Mouse (Mus musculus) heart, adult 8-10 months (tissue): ENCODE measurements around the gene Enpp7. TPM values are rescaled to one million over a fixed set of nuclear protein-coding genes. Genes with fewer than 3 reads are reported as not detected.

Experiments used
- DNase-seq: peaks from one replicate; pipeline ENCODE4 v3.0.0; 2022; ENCODE audit warnings: low spot score
- total RNA-seq, 4 experiments: library from RNA; stranded (reverse); gene quantifications; 2 replicates each; pipeline ENCODE4 v1.2.4; 2022

The Enpp7 gene
- total RNA-seq, 4 experiments from 2014 or later: not detected

- DNase-seq: peak; percentile 50
Measured at GRCm38 (mm10) chr11:118998540-118999265, 10.7 kb downstream of the Enpp7 start.

- no peak for DNase-seq
Measured at GRCm38 (mm10) chr11:118999361-118999804, 11.4 kb downstream of the Enpp7 start.

DNA sequence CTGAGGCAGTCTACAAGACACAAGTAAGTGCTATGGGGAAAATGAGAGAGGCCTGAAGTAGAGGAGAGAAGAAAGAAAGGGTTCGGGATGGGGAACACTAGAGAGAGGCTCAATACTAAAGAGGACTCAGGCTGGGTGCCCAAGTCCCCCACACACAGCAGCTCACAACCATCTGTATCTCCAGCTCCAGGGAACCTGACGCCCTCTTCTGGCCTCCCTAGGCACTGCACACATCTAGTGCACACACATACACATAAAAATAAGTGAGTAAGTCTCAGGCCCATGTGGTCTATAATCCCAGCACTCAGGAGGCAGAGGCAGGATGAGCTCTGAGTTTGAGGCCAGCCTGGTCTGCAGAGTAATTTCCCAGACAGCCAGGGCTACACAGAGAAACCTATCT lies 12.9 kb downstream of the Enpp7 start:
- DNase-seq: no peak

DNA sequence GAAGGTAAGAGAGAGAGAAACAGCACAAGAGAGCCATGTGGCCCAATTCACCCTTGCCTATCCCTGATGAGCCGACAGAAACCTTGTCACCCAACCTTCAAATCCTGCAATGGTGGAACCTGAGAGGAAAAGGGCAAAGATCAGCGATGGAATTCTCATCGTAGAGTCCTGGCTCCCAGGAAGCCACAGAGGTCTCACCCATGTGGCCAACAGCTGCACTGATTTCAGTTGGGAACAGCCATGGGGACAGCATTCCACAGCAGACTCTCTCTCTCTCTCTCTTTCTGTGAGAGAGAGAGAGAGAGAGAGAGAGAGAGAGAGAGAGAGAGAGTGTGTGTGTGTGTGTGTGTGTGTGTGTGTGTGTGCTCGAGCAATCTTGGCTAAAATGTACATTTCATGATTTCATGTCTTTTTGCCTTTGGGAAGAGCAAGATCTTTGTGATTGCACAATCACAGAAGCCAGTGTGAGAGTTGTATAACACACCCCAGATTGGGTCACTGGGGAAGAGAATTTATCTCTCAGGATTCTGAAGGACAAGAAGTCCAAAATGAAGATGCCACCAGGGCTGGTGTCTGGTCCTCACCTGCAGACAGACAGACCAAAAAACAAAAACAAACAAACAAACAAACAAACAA lies 13.6 kb downstream of the Enpp7 start:
- DNase-seq: no peak

GRCm38 (mm10) chr11:119005547-119006275 lies 17.7 kb downstream of the Enpp7 start:
- DNase-seq: no peak

DNA sequence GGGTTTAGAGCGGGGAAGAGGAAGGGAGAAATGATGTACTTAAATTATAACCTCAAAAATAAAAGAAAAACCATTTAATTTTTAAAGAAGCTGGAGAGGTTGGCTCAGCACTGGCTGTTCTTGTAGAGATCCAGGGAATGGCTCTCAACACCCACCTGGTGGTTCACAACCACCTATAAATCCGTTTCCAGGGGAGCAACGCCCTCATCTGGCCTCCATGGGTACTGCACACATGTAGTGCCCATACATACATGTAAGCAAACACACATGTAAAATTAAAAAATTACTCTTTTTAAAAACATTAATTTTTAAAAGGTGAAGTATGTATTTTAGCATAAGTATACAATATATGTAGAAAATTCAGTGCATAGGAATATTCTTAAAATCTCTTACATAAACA lies 18.5 kb downstream of the Enpp7 start:
- no peak for DNase-seq

DNA sequence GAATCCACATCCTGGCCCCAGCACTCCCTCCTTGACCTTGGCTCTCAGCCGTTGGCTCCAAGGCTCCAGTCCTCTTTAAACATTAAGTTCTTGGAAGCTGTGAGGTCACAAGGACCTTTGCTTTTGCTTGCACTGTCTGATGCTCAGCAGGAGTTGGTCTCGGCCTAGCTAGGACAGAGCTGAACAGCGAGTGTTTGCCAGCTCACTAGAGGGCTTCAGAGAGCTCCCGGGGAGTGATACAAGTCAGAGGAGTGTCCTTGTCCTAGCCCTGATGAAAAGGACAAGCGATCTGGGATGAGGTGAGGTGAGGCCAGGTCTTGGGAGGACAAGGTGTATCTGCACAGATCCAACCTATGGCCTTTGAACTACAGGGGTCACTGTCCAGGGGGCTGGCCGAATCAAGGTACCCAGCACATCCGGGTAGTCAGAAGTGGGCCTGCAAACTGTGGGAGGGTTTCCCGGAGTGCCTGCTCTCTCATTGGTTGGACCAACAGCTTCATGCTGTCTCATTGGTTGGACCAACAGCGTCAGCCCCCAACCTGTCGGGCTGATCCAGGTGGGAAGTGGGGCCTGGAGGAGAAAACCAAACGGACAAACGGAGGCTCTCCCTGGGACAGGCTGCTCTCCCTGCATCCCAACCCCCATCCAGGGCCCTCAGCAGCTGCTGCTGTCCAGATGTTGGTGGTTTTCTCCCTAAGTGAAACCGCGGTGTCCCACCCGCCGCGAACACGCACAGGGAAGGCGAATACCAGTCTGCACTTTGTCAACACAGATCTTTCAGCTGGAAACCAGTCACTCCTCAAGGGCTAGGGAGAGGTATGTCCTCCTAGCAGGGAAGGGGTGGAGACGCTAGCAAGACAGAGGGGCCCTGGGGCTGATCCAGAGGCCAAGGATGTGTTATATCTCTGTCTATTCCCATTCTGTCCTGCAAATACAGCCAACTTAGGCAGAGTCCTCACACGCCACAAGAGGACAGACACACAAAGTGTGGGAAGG lies 19.8 kb downstream of the Enpp7 start:
- no peak for DNase-seq

GRCm38 (mm10) chr11:119014455-119014854 lies 26.5 kb downstream of the Enpp7 start:
- DNase-seq: no peak

DNA sequence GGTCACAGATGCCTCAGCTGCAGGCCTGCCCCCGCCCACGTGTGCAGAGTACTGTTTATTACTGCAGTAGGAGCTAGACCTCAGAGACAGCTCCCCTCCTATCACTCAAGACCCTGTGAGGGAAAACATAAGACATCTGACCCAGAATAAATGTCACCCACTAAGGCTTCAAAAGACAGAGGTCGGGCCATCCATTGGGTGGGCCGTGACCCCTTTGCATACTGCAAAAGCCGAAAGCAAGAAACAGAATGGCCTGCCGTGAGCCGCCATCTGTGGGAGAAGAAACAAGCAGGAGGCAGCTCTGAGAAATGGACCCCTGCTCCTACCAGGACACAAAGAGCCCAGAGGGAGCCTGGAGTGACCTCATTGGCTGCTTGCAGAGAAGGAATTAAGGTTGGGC lies 29.5 kb downstream of the Enpp7 start:
- DNase-seq: no peak

DNA sequence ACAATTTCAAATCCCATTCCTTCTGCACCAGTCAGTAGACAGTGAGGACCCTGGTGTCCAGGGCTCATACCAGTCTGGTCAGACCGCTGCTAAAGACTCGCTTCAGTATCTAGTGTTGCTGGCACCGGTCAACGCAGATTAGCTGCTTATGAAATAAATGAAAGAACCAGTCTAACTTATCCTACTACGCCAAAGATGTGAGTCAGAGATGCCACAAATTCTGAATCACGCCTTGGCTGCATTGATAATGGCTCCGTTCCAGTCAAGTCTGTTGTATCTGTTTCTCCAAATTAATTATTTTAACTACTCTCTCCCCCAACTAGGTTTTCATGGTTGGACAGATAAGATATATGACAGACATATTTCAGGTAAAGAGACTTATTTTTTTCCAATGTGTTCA lies 33.2 kb downstream of the Enpp7 start:
- no peak for DNase-seq

DNA sequence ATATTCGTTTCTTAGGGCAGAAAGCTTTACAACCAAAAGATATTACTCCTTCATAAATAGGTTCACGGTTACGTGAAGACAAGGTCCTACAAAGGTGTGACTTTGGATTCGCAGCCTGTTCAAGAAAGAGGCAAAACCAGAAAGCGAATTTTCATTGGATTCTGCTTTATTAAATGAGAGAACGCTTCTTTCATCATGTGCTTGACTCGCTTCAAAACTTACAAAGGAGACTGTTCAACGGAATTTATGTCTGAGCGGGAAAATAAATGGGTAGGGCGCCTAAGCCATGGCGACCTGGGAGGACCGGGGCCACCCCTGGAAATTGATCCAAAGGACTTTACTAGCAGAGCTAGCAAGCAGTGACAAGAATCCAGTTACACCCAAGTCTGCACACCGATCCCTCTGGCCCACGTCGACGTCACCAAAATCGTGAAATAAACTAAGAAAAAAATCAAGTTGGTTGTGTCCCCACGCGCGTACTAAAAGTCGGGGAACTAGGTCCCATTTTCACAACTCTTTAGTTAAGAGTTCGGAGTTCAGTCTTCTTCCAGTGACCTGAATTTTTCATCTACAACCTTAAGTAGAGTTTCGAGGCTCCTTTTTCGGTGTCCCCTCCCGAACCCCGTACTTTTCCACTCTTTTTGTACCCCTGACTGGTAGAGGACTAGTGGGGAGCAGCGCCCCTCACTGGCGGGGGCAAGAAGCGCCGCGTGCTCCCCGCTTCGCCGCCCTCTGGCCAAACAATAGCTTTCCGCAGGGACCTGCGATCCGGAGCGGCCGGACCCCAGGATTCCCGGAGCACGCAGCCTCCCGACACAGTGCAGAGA lies 34.3 kb downstream of the Enpp7 start:
- no peak for DNase-seq

- peak; percentile 78 for DNase-seq
Measured at GRCm38 (mm10) chr11:119022895-119023615, 35.1 kb downstream of the Enpp7 start, which contains the start of gene Cbx2. Gene Cbx2 (plus strand): TSS chr11:119022962.

- DNase-seq: no peak
Measured at GRCm38 (mm10) chr11:119023616-119023980, 35.6 kb downstream of the Enpp7 start.

DNA sequence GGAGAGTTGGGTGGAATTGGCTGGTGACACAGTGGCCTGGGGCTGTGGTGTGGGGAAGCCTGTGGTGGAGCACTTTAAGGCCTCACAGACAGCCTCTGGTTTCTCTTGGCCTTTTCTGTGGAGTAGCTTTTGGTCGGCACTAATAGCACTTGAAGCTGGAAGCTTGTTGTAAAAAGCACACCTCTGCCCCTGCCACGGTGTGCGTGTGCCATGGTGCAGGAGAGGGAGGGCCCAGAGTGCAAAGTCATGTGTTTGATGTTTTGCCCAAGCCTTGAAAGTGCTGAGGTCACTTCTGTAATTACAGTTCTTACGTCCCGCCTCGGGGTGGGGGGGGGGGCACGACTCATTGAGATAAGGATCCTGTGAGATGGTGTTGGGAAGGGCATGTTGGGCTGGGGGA lies 36.3 kb downstream of the Enpp7 start:
- DNase-seq: no peak

GRCm38 (mm10) chr11:119026203-119026602 lies 38.2 kb downstream of the Enpp7 start:
- DNase-seq: peak; percentile 60

DNA sequence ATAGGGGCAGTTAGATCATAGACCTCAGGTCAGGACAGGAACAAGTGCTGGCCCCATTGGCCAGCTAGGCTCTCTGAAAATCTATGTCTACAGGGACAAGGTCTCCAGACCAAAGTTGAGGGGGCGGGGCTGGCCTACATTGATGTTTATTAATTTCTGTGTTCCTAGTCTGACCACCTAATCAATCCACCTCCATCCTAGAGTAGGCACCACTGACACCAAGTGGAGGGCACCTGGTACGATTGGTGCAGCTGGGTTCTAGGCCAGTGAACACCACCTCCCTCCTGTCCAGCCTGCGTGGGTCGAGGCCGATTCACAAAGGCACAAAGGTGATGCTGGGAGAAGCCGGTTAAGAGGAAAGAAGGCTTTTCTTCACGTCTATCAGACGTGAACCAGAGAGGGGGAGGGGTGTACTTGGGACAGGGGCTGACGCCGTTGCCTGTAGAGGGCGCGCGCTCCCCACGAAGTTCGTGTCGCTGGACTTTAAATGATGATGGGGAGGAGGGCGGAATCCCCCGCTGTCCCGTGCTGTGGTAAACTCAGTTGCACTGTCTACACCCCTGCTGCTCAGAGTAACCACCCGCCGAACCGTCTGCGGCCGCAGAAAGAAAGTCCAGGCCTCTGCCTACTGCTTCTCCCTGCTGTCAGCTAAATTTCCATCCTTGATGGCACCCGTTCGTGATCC lies 46.0 kb downstream of the Enpp7 start:
- peak; percentile 81 for DNase-seq

DNA sequence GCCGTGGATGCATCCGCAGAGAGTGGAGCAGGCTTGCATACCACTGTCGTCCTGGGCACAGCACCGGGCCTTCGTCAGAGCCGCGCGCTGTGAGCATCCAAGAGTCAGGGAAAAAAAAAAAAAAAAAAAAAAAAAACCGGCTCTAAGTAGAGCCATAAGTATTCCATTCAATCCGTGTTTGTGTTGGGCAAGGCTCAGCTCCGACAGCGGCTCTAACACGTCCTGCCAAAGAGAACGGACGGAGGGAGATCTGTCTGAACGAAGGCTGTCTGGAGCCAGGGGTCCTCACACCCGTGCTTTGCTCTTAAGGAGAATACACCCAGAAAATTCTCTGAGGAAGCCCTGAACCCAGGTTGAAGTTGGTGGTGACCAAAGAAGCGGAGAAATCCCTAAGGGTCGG lies 46.6 kb downstream of the Enpp7 start:
- DNase-seq: no peak

DNA sequence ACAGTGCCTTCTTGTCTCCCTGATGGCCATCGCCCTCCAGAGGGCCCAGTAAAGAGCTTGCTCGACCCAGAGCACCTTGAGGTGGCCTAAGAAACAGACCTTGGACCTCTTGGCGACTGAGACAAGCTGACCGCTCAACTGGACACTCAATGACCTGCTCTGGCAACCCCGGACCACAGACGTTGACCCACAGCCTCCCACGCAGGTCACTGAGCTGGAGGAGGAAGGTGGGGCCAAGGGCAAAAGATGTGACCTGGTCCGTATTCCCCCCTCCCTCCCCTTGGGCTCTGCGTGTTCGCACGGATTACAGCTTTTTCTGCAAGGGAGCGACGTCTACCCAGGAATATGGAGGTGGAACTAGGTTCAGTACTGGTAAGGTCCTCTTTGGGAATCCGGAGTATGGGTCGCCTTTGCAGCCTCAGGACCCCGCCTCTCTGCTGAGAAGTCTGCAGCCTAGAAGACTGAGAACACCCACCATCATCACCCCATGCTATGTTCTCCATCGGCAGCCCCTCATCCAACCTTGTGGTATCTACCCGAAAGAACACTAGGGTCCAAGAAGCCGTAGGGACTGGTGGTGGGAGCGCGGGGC lies 47.2 kb downstream of the Enpp7 start:
- DNase-seq: no peak

DNA sequence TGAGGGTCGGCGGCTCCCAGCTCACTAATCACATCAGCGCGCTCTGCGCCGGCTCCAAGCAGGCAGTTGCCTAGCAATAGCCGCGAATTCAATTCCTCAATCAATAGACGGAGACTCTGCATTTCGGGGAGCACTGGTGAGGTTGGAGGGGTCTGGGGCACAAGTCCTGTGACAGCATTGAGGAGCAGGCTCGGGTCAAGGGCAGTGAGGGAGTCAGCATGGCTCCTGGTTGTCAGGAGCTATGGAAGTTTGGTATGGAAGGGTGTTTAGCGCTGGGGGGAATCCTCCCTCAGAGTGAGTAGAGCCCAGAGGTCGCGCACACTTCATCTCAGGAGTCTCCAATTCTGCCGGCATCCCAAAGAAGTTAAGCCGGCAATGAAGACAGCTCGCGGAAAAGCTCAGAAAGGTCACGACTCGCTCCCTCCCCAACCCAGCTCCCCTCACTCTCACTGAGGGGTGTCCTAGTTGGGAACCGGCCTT lies 47.7 kb downstream of the Enpp7 start:
- no peak for DNase-seq
